Mouse (Mus musculus) lung, postnatal 0 days (tissue): ENCODE measurements around the gene Upb1.
A peak's percentile ranks its signal among the peaks of the same experiment; 100 is the strongest.

Source experiments
- CTCF ChIP-seq: IDR thresholded peaks from 2 replicates; pipeline ENCODE4 v1.5.1; 2016; ENCODE audit warnings: antibody characterized with exemption, mild to moderate bottlenecking
- EP300 ChIP-seq: IDR thresholded peaks from 2 replicates; pipeline ENCODE4 v1.6.1; 2016; ENCODE audit warnings: antibody characterized with exemption, mild to moderate bottlenecking, control low read depth

DNA sequence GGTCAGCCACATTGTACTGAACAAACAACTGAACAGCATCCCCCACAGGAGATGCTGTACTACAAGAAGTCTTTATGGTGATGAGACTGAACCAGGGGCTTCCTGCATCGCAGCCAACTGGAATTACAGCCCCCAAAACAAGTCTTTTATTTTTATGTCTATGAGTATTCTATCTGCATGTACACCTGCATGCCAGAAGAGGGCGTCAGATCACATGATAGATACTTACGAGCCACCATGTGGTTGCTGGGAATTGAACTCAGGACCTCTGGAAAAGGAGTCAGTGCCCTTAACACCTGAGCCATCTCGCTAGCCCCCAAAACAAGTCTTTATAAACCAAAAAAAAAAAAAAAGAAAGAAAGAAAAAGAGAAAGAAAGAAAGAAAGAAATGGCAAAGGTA lies 42.1 kb downstream of the Upb1 start:
- no peak for TF ChIP-seq EP300
- TF ChIP-seq CTCF, result peak; percentile 28; the same call in 1 of the 2 replicates
